Mouse (Mus musculus) liver, embryonic 12.5 days (tissue): ENCODE results near the gene Alg3. TPM values are rescaled to one million over a fixed set of nuclear protein-coding genes. Genes with fewer than 3 reads are reported as not detected.

Source experiments
- ATAC-seq: fragments of 200-750 bp; cut with Nextera tagmentation; 2 replicates; pipeline ENCODE4 v1.8.0; 2017; ENCODE audit warnings: moderate number of reproducible peaks, mild to moderate bottlenecking, moderate library complexity
- H3K27ac ChIP-seq: fragments of 300-500 bp; sonication (generic); 2 replicates; pipeline ENCODE4 v1.5.1; 2016; ENCODE audit warnings: mild to moderate bottlenecking
- H3K27me3 ChIP-seq: fragments of 300-500 bp; sonication (generic); replicated peaks from 2 replicates; pipeline ENCODE4 v1.6.1; 2016; ENCODE audit warnings: mild to moderate bottlenecking, moderate library complexity
- H3K36me3 ChIP-seq: fragments of 300-500 bp; sonication (generic); 2 replicates; pipeline ENCODE4 v1.6.1; 2016; ENCODE audit warnings: mild to moderate bottlenecking, moderate library complexity
- H3K4me1 ChIP-seq: fragments of 300-500 bp; sonication (generic); 2 replicates; pipeline ENCODE4 v1.6.1; 2016
- H3K4me2 ChIP-seq: fragments of 300-500 bp; sonication (generic); 2 replicates; pipeline ENCODE4 v1.6.1; 2016; ENCODE audit warnings: mild to moderate bottlenecking, moderate library complexity
- H3K4me3 ChIP-seq: fragments of 300-500 bp; sonication (generic); 2 replicates; pipeline ENCODE4 v1.5.1; 2016; ENCODE audit warnings: mild to moderate bottlenecking, moderate library complexity
- H3K9ac ChIP-seq: fragments of 300-500 bp; sonication (generic); 2 replicates; pipeline ENCODE4 v1.6.1; 2016; ENCODE audit warnings: mild to moderate bottlenecking, moderate library complexity
- H3K9me3 ChIP-seq: fragments of 300-500 bp; sonication (generic); replicated peaks from 2 replicates; pipeline ENCODE4 v1.6.1; 2016; ENCODE audit warnings: mild to moderate bottlenecking, moderate library complexity
- WGBS: fragments of 180-500 bp; shearing (Covaris S2); methylation state at CpG from one replicate; pipeline ENCODE4 v1.1.7; 2016; ENCODE audit not compliant: insufficient replicate concordance; 5-methylcytosine and 5-hydroxymethylcytosine counted together
- polyA plus RNA-seq: library from polyadenylated mRNA; unstranded; fragments of >200 nt; fragmentation: Nextera tagmentation; extraction: Ambion mirVana; gene quantifications from 2 replicates; pipeline ENCODE4 v1.2.1, GENCODE M21; 2016

Alg3 gene
- 35.0 and 36.0 TPM in 2 replicates for polyA plus RNA-seq

DNA sequence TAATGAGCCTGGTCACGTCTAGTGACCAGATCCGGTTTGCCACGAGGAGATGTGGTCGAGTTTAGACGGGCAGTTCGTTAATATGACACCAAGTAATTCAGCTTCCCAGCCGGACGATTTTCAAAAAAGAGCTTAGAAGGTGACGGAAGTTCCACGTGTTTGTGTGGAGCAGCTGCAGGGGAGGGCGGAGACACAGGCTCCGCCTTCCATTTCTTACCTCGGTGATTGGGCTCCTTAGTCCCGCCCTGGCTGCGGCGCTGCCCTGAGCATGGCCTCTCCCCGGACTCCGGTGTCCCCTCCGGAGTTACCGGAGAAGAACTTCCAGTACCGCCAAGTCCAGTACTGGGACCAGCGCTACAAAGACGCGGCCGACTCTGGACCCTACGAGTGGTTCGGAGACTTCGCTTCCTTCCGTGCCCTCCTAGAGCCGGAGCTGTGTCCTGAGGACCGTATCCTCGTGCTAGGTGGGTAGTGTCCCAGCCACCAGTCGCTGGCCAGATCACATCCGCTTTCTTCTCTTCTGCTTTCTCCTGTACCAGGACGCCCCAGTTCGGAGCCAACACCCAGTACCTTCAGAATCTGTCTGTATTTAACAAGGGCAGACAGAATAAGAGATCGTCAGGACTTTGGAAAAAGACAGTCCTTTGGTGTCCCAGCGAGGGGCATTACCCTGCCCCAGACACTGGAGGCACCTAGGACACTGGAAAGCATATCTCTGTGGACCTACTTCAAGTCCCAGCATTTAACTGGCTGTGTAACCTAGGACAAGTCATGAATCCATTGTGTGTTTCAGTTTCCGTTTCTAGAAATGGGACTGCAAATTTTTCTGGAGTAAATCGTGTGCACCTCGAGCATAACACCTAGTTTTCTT is at the start of gene Alg3, which contains the start of the genes Eef1akmt4 and Gm49333:
Gene Alg3, minus strand, starts transcription at position 379 of the 871 bp plus-strand sequence.
Gene Eef1akmt4, plus strand, starts transcription at position 237 of the 871 bp plus-strand sequence.
Gene Gm49333, plus strand, starts transcription at position 254 of the 871 bp plus-strand sequence.
- peaks cover 32% of the 10 kb centered on the region for H3K4me1 ChIP-seq
- H3K27ac ChIP-seq, result peak within 1 kb of the TSS; percentile 79
- H3K4me3 ChIP-seq, result peak within 1 kb of the TSS; percentile 83
- WGBS, result 2% methylated on average over 41 of the region's 41 CpGs
- H3K9me3 ChIP-seq, result no peaks in the 10 kb centered on the region
- peak within 1 kb of the TSS; percentile 93 for H3K4me2 ChIP-seq
- H3K9ac ChIP-seq, result peak within 1 kb of the TSS; percentile 78
- peak; percentile 97 for ATAC-seq
- peaks cover 24% of the 10 kb centered on the region for H3K36me3 ChIP-seq
- H3K27me3 ChIP-seq, result no peaks in the 10 kb centered on the region

DNA sequence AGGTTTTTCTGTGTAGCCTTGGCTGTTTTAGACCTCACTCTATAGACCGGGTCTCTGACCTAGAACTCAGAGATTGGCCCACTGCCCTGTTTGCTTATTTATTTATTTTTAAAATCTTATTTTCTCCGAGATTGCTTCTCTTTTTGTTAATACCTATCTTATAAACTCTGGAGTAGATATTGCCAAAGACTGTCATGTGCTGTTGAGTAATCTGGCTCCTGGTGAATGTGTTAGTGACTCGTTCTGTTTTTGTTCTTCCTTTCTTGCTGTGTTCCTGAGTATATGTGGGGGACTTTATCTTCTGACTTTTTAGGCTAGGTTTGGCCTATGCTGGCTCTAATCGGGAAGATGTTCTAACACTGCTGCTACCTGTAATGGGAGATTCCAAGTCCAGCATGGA is 46.1 kb upstream of the Alg3 start:
- no peaks in the 10 kb centered on the region for H3K9me3 ChIP-seq
- H3K27ac ChIP-seq, result no peak overlapping the region
- H3K4me3 ChIP-seq, result no peak overlapping the region
- H3K4me2 ChIP-seq, result no peak overlapping the region
- peaks cover 97% of the 10 kb centered on the region for H3K36me3 ChIP-seq
- 82% methylated on average over 4 of the region's 4 CpGs for WGBS
- no peak for ATAC-seq
- H3K27me3 ChIP-seq, result no peaks in the 10 kb centered on the region
- H3K4me1 ChIP-seq, result peaks cover 7% of the 10 kb centered on the region
- H3K9ac ChIP-seq, result no peak overlapping the region

DNA sequence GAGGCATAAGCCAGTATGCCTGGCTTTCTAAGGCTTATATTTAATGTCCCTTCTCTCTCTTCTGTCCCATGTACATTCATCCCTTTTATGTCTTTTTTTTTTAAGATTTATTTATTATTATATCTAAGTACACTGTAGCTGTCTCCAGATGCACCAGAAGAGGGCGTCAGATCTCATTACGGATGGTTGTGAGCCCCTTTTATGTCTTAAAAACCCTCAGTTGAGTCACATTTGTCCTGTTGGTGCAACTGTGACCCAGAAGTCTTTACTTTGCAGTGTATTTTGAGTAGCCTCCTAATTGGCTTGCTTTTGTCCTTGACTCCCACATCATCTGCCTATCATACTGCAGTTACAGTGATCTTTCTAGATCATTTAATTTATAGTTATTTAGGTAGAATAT is 41.8 kb upstream of the Alg3 start:
- Histone ChIP-seq H3K9me3 (no peaks in the 10 kb centered on the region), H3K4me1 (peaks cover 18% of the 10 kb centered on the region), H3K4me3 (peak overlapping the region; percentile 81), H3K27me3 (no peaks in the 10 kb centered on the region), H3K9ac (no peak overlapping the region), H3K27ac (no peak overlapping the region), H3K36me3 (peaks cover 55% of the 10 kb centered on the region), H3K4me2 (peak overlapping the region; percentile 81)
- 47% methylated on average over 2 of the region's 2 CpGs for WGBS
- no peak for ATAC-seq

DNA sequence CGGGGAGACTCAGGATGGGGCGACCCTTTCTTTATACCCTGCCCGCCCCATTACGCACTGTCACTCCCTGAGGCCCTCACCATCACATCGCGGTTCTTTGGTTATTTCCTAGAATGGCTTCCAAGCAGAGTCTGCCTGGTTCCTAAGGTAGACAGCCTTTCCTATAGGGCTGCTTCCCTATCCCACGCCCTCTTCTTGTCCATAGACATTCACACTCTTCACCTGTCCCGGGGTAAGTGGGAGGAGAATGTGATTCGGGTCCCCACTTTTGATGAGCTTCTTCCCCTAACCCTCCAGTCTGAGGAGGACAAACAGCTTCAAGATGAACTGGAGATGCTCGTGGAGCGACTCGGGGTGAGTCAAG is 40.4 kb upstream of the Alg3 start:
- H3K27ac ChIP-seq, result peak overlapping the region; percentile 52
- 8% methylated on average over 12 of the region's 12 CpGs for WGBS
- H3K4me3 ChIP-seq, result peak overlapping the region; percentile 81

DNA sequence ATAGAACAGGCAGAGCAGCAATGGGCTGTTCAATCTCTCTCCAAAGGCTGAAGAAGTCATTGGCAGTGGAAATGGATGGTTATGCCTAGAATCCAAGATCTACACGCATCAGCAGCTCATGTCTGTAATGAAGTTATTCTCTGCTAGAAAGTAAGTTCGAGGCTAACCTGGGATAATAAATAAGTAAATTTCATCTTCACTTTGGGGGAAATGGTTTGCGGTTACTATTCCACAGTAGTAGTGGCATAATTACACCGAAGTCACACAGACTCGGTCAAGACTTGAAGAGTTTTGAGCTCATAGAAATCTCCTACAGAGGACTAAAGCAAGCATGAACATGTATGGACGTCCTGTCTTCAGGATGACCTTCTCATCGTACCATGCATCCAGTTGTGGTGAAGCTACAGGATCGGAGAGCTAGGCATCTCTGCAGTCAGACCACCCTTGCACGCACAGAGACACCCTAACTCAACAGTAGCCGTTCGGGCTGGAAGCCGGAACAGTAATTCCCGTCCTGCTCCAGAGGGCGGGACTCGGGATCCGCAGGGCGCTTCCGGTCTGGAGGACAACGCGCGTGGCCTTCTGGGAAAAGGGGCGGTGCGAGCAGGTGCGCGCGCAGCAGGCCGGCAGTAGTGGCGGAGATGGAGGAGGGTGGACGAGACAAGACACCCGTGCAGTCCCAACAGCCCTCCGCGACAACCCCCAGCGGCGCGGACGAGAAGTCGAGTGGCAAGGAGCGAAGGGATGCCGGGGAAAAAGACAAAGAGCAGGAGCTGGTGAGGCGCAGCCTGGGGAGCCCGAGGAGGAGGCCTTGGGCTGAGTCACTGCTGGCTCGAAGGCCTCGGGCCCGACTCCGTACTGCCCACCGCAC is 39.8 kb upstream of the Alg3 start, which contains the start of gene Psmd2:
Gene Psmd2, plus strand, starts transcription at position 577 of the 871 bp plus-strand sequence.
- peak within 1 kb of the TSS; percentile 81 for H3K4me2 ChIP-seq
- H3K27me3 ChIP-seq, result 0 out of 2 replicates have a peak, but pooled peaks cover 11% of the 10 kb centered on the region
- peak; percentile 95 for ATAC-seq
- peaks cover 18% of the 10 kb centered on the region for H3K4me1 ChIP-seq
- H3K9ac ChIP-seq, result peak within 1 kb of the TSS; percentile 81
- no peaks in the 10 kb centered on the region for H3K9me3 ChIP-seq
- H3K4me3 ChIP-seq, result peak within 1 kb of the TSS; percentile 81
- 1% methylated on average over 46 of the region's 46 CpGs for WGBS
- peak within 1 kb of the TSS; percentile 52 for H3K27ac ChIP-seq
- peaks cover 34% of the 10 kb centered on the region for H3K36me3 ChIP-seq

More for the DNA sequence above, 40.4 kb upstream of the Alg3 start:
- Histone ChIP-seq H3K36me3 (peaks cover 41% of the 10 kb centered on the region), H3K4me1 (peaks cover 18% of the 10 kb centered on the region), H3K4me2 (peak overlapping the region; percentile 81), H3K27me3 (0 out of 2 replicates have a peak, but pooled peaks cover 5% of the 10 kb centered on the region), H3K9me3 (no peaks in the 10 kb centered on the region), H3K9ac (peak overlapping the region; percentile 81)
- peak; percentile 51; the same call in 1 of the 2 replicates for ATAC-seq

DNA sequence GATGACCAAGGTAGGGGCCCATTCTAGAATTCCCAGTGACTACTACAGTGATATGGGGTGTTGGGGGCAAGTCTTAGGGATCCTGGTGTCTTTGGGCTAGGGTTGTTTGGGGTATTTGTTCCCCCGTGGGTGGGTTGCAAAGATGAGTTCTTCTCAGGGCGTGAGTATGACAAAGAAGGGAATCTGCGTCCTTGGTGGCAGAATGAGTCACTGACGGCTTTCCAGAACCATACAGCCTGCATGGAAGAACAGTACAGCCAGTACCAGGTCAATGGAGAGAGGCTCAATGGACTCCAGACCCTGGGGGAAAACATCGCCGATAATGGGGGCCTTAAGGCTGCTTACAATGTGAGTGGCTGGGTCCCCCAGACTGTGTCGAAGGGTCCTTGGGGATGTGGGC is 32.4 kb upstream of the Alg3 start:
- no peak overlapping the region for H3K27ac ChIP-seq
- H3K27me3 ChIP-seq, result peaks cover 41% of the 10 kb centered on the region
- no peak overlapping the region for H3K4me3 ChIP-seq
- no peak overlapping the region for H3K4me2 ChIP-seq
- no peak overlapping the region for H3K9ac ChIP-seq
- no peaks in the 10 kb centered on the region for H3K9me3 ChIP-seq
- no peak for ATAC-seq
- WGBS, result 67% methylated on average over 7 of the region's 7 CpGs
- no peaks in the 10 kb centered on the region for H3K4me1 ChIP-seq
- no peaks in the 10 kb centered on the region for H3K36me3 ChIP-seq

DNA sequence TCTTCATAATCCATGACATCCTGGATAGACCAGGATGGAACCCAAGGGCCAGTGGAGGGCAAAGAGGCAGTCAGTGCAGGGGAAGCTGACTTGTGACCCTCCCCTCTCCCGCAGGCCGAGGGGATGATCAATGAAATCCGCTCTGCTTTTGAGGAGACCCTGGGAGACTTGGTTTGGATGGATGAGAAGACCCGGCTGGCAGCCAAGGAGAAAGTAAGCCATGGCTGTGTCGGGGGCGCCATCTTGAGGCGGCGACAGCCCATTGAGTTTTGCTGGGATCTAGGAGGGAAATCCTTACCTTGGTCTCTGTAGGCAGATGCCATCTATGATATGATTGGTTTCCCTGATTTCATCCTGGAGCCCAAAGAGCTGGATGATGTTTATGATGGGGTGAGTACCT is 30.6 kb upstream of the Alg3 start:
- Histone ChIP-seq H3K27ac (no peak overlapping the region), H3K4me2 (no peak overlapping the region), H3K27me3 (peaks cover 45% of the 10 kb centered on the region), H3K9me3 (no peaks in the 10 kb centered on the region), H3K36me3 (no peaks in the 10 kb centered on the region), H3K4me1 (no peaks in the 10 kb centered on the region), H3K9ac (no peak overlapping the region), H3K4me3 (no peak overlapping the region)
- WGBS, result 3% methylated on average over 8 of the region's 8 CpGs
- no peak for ATAC-seq

DNA sequence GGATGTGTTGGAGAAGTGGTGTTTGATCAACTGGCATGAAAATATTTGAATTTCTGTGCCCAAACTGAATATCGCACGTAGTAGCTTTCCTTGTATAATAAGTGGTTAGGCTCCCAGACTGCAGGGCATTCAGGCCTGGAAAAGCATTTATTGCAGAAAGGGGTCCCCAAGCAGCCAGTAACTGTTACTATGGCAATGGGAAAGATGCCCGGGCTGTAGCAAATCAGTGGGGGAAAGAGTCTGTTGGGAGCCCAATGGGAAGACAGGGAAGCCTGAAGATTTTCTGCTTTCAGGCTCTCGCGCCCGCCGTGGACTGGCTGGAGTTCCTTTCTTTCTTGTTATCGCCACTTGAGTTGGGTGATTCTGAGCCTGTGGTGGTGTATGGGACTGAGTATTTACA is 26.8 kb upstream of the Alg3 start:
- Histone ChIP-seq H3K4me1 (no peaks in the 10 kb centered on the region), H3K27me3 (peaks cover 26% of the 10 kb centered on the region), H3K9me3 (no peaks in the 10 kb centered on the region), H3K27ac (no peak overlapping the region), H3K4me2 (no peak overlapping the region), H3K36me3 (no peaks in the 10 kb centered on the region), H3K9ac (no peak overlapping the region), H3K4me3 (no peak overlapping the region)
- WGBS, result 73% methylated on average over 8 of the region's 8 CpGs
- no peak for ATAC-seq

DNA sequence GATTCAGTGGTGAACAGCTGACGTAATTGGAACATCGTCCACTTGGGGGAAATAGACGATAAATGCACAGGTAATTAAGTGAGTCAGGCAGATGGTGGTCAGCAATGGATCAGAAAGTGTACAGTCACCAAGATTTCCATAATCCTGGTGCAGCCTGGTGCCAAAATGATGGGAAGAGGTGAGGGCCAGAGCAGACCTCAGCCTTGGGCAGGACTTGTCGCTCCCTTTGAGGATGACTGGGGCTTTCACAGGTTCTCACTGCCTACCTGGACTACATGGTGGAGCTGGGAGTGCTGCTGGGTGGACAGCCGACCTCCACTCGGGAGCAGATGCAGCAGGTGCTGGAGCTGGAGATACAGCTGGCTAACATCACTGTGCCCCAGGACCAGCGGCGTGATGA is 25.9 kb upstream of the Alg3 start:
- Histone ChIP-seq H3K9me3 (no peaks in the 10 kb centered on the region), H3K27ac (no peak overlapping the region), H3K9ac (no peak overlapping the region), H3K27me3 (peaks cover 27% of the 10 kb centered on the region), H3K4me3 (no peak overlapping the region), H3K36me3 (no peaks in the 10 kb centered on the region), H3K4me2 (no peak overlapping the region), H3K4me1 (no peaks in the 10 kb centered on the region)
- ATAC-seq, result no peak
- 55% methylated on average over 8 of the region's 8 CpGs for WGBS

DNA sequence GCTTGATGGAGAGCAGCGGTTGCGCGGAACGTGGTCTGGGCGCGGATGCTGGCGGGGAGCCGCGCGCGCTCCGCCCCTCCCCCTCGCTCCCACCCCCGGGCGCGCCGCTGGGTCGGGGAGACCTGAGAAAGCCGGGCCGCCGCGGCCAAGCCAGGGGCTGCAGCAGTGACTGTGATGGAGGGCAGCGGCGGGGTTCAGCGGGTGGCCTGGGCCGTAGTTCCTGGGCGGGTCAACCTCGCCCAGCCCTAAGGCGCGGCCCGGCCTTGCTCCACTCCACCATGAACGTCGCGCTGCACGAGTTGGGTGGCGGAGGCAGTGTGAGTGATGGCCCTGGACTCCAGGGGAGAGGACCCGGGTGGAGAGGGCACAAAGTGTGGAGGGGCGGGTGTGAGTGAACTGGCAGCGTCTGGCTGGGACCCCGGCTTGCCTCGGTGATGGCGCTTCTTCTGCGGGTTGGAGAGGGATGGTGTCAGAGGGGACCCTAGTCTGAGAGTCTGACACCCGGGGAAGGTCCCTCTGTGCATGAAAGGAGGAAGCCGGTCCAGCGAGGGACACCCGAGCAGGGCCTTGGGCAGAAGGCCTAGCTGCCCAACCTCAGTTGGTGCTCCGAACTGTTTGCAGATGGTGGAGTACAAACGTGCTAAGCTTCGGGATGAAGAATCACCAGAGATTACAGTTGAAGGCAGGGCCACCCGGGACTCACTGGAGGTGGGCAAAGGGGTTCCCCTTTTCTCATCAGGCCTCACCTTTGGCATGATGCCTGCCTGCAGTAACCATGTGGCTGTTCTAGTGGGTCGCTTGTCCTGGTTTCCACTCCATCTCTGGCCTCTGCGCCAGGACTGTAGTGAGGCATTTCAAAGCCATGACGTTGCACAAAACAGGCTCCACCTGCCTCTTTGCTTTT is 18.4 kb upstream of the Alg3 start, which contains the start of gene Ece2:
Gene Ece2, plus strand, starts transcription at position 98 of the 904 bp plus-strand sequence.
- no peak for ATAC-seq
- H3K4me3 ChIP-seq, result peak within 1 kb of the TSS; percentile 49
- no peaks in the 10 kb centered on the region for H3K9me3 ChIP-seq
- peaks cover 74% of the 10 kb centered on the region for H3K27me3 ChIP-seq
- H3K27ac ChIP-seq, result no peak within 1 kb of the TSS
- H3K4me1 ChIP-seq, result peaks cover 7% of the 10 kb centered on the region; the same call in 1 of the 2 replicates
- H3K9ac ChIP-seq, result peak within 1 kb of the TSS; percentile 36
- WGBS, result 12% methylated on average over 54 of the region's 54 CpGs
- H3K4me2 ChIP-seq, result peak within 1 kb of the TSS; percentile 75
- H3K36me3 ChIP-seq, result no peaks in the 10 kb centered on the region

DNA sequence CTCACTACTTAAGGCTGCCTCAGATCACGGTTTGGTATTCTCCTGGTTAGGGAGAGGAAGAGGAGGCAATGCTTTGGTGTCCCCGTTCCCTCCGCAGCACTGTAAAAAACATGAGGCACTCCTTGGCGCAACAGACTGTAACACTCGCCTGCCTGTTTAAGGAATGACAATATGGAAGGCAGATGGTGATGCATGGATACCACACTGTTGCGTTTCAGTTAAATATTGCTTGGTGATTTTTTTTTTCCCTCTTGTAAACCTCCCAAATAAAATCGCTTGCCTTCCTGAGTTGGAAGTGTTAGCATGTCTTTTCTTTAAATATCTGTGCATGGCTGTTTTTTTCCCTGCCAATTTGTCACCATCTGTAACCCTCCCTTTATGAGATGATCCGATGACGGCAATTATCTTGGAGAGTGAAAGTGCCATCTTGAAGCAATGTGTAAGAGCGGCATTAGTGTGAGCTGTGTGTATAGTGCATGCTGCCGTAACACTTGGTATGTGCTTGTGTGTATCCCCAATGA is 17.4 kb upstream of the Alg3 start:
- H3K27ac ChIP-seq, result no peak overlapping the region
- H3K9ac ChIP-seq, result no peak overlapping the region
- H3K27me3 ChIP-seq, result peaks cover 80% of the 10 kb centered on the region
- 64% methylated on average over 11 of the region's 11 CpGs for WGBS
- no peaks in the 10 kb centered on the region for H3K36me3 ChIP-seq
- H3K4me1 ChIP-seq, result peaks cover 7% of the 10 kb centered on the region; the same call in 1 of the 2 replicates
- H3K4me2 ChIP-seq, result no peak overlapping the region
- no peak overlapping the region for H3K4me3 ChIP-seq
- H3K9me3 ChIP-seq, result no peaks in the 10 kb centered on the region
- ATAC-seq, result no peak
